Mouse (Mus musculus) lung, embryonic 14.5 days (tissue): ENCODE data around the gene Tbxa2r. TPM values are rescaled to one million over a fixed set of nuclear protein-coding genes. Genes with fewer than 3 reads are reported as not detected.

Source experiments
- ATAC-seq: fragments of 200-750 bp; cut with Nextera tagmentation; 2 replicates; pipeline ENCODE4 v1.8.0; 2017; ENCODE audit warnings: mild to moderate bottlenecking, moderate TSS enrichment, moderate library complexity; ENCODE audit not compliant: insufficient read depth
- DNase-seq: peaks from one replicate; pipeline ENCODE4 v3.0.0-alpha.2; 2015
- H3K27ac ChIP-seq: fragments of 300-500 bp; sonication (generic); 2 replicates; pipeline ENCODE4 v1.5.1; 2014; ENCODE audit warnings: low read depth, mild to moderate bottlenecking, moderate library complexity
- H3K27me3 ChIP-seq: fragments of 300-500 bp; sonication (generic); 2 replicates; pipeline ENCODE4 v1.6.1; 2014; ENCODE audit warnings: low read length, control low read depth; ENCODE audit not compliant: insufficient read depth
- H3K36me3 ChIP-seq: fragments of 300-500 bp; sonication (generic); 2 replicates; pipeline ENCODE4 v1.6.1; 2014; ENCODE audit warnings: control low read depth; ENCODE audit not compliant: insufficient read depth
- H3K4me1 ChIP-seq: fragments of 300-500 bp; sonication (generic); 2 replicates; pipeline ENCODE4 v1.6.1; 2014; ENCODE audit warnings: antibody characterized with exemption, control low read depth; ENCODE audit not compliant: insufficient read depth
- H3K4me2 ChIP-seq: fragments of 300-500 bp; sonication (generic); 2 replicates; pipeline ENCODE4 v1.6.1; 2014; ENCODE audit warnings: mild to moderate bottlenecking
- H3K4me3 ChIP-seq: fragments of 300-500 bp; sonication (generic); 2 replicates; pipeline ENCODE4 v1.5.1; 2014; ENCODE audit warnings: low read depth, low read length
- H3K9ac ChIP-seq: fragments of 300-500 bp; sonication (generic); 2 replicates; pipeline ENCODE4 v1.6.1; 2014
- H3K9me3 ChIP-seq: fragments of 300-500 bp; sonication (generic); 2 replicates; pipeline ENCODE4 v1.6.1; 2016; ENCODE audit warnings: low read depth, low read length, control low read depth
- CTCF ChIP-seq: IDR thresholded peaks from 2 replicates; pipeline ENCODE4 v1.5.1; 2016; ENCODE audit warnings: antibody characterized with exemption, low read depth
- WGBS: fragments of 180-500 bp; shearing (Covaris S2); extraction: QIAGEN DNeasy Blood & Tissue Kit; methylation state at CpG from one replicate; pipeline ENCODE4 v1.1.7; 2014; 5-methylcytosine and 5-hydroxymethylcytosine counted together
- polyA plus RNA-seq: library from polyadenylated mRNA; unstranded; fragments of >200 nt; fragmentation: Nextera tagmentation; extraction: Ambion mirVana; gene quantifications from 2 replicates; pipeline ENCODE4 v1.2.1, GENCODE M21; 2014

Tbxa2r gene
- polyA plus RNA-seq, 1 experiment from 2014 or later = 15.0 TPM

- Histone ChIP-seq H3K27ac (no peak overlapping the region), H3K9ac (no peak overlapping the region), H3K4me3 (no peak overlapping the region), H3K36me3 (no peaks in the 10 kb centered on the region), H3K27me3 (peaks cover 43% of the 10 kb centered on the region), H3K4me1 (0 out of 2 replicates have a peak, but pooled peaks cover 2% of the 10 kb centered on the region), H3K4me2 (peak overlapping the region; percentile 33), H3K9me3 (no peaks in the 10 kb centered on the region)
- no peak for ATAC-seq
- peak; percentile 94 for TF ChIP-seq CTCF
- DNase-seq = peak; percentile 60
- 56% methylated on average over 8 of the region's 8 CpGs for WGBS
These were observed 40.9 kb upstream of the Tbxa2r start for GRCm38 (mm10) chr10:81287513-81288157.

- H3K4me3 ChIP-seq = no peak overlapping the region
- peaks cover 34% of the 10 kb centered on the region for H3K27me3 ChIP-seq
- WGBS = 29% methylated on average over 6 of the region's 6 CpGs
- no peaks in the 10 kb centered on the region for H3K36me3 ChIP-seq
- H3K4me1 ChIP-seq = peaks cover 4% of the 10 kb centered on the region
- H3K27ac ChIP-seq = no peak overlapping the region
- no peak overlapping the region for H3K9ac ChIP-seq
- peak; percentile 66 for DNase-seq
- peak; percentile 74 for TF ChIP-seq CTCF
- no peaks in the 10 kb centered on the region for H3K9me3 ChIP-seq
- no peak overlapping the region; the same call in 1 of the 2 replicates for H3K4me2 ChIP-seq
- ATAC-seq = no peak
These were observed 39.9 kb upstream of the Tbxa2r start for GRCm38 (mm10) chr10:81288601-81289000.

DNA sequence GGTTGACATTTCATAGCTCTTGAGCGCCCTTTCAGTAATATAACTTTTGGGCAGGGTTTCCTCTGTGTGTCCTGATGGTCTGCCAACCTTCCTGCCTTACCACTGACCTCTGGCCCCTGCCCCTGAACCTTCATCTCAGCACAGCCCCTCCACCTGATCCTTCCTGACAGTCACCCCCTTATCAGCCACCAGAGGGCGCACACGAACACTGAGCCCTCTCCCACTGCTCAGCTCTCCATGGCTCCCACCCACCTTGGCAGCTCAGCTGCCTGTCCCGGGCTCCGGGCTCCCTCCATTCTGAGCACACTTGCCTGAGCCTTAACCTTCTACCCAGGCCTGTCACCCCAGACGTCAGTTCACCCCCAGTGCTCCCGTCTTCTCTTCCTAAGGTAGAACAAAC, 39.3 kb upstream of the Tbxa2r start:
- Histone ChIP-seq H3K27ac (no peak overlapping the region), H3K9ac (no peak overlapping the region), H3K27me3 (peaks cover 27% of the 10 kb centered on the region), H3K9me3 (no peaks in the 10 kb centered on the region), H3K4me3 (no peak overlapping the region), H3K4me1 (peaks cover 10% of the 10 kb centered on the region), H3K36me3 (no peaks in the 10 kb centered on the region), H3K4me2 (peak overlapping the region; percentile 53)
- 3% methylated on average over 7 of the region's 7 CpGs for WGBS
- peak; percentile 94 for TF ChIP-seq CTCF
- DNase-seq (peak; percentile 85), ATAC-seq (no peak)

GRCm38 (mm10) chr10:81289811-81290210, 38.7 kb upstream of the Tbxa2r start:
- Histone ChIP-seq H3K36me3 (no peaks in the 10 kb centered on the region), H3K27ac (no peak overlapping the region), H3K4me3 (no peak overlapping the region), H3K9me3 (no peaks in the 10 kb centered on the region), H3K4me2 (peak overlapping the region; percentile 53), H3K27me3 (peaks cover 22% of the 10 kb centered on the region), H3K9ac (no peak overlapping the region), H3K4me1 (peaks cover 14% of the 10 kb centered on the region)
- ATAC-seq (no peak), DNase-seq (no peak)
- TF ChIP-seq CTCF = no peak
- 43% methylated on average over 14 of the region's 14 CpGs for WGBS

DNA sequence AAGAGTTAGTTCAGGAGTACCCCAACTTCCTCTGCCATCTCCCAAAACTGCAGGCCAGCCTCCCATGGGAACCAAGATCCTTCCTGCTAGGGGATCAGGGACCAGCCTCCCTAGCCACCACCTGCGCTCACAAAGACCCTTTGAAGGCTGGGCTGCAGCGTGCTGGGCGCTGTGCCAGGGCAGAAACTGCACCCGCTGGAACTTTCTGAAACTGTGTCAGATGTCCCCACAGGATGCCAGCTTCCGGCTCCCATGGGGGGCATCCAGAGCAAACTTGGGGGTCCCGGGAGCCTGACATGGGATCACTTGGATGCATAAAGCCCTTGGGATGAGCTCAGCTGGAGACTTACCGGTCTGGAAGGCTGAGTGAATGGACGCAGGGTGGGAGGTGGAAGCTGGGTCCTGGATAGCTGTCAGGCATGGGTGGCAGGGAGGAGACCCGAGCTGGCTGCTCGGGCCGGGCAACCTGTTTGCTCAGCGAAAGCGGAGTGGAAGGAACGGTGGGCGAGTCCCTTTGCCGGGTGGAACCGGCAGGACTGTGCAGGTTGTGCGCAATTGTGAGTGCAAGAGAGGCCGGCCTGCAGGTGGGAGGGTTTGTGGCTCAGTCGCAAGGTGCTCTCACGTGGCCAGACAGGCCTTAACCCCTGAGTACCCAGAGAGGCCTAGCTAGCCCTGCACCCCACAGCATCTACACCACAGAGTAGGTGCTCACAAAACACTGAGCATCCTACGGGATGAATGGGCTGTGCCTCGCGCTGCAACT, 37.7 kb upstream of the Tbxa2r start:
- Histone ChIP-seq H3K4me2 (peak overlapping the region; percentile 53), H3K4me1 (peaks cover 14% of the 10 kb centered on the region), H3K9me3 (no peaks in the 10 kb centered on the region), H3K27me3 (peaks cover 13% of the 10 kb centered on the region; the same call in 1 of the 2 replicates), H3K36me3 (peaks cover 5% of the 10 kb centered on the region; the same call in 1 of the 2 replicates), H3K9ac (peak overlapping the region; percentile 16; the same call in 1 of the 2 replicates), H3K27ac (peak overlapping the region; percentile 65), H3K4me3 (peak overlapping the region; percentile 27)
- no peak for TF ChIP-seq CTCF
- peak; percentile 63 for DNase-seq
- no peak for ATAC-seq
- WGBS = 12% methylated on average over 24 of the region's 24 CpGs

- no peak for DNase-seq
- Histone ChIP-seq H3K27ac (peak within 1 kb of the TSS; percentile 65), H3K27me3 (peaks cover 13% of the 10 kb centered on the region; the same call in 1 of the 2 replicates), H3K36me3 (peaks cover 5% of the 10 kb centered on the region; the same call in 1 of the 2 replicates), H3K9ac (peak within 1 kb of the TSS; percentile 16; the same call in 1 of the 2 replicates), H3K4me1 (peaks cover 14% of the 10 kb centered on the region), H3K9me3 (no peaks in the 10 kb centered on the region), H3K4me3 (peak within 1 kb of the TSS; percentile 27), H3K4me2 (peak within 1 kb of the TSS; percentile 98)
- WGBS = 54% methylated on average over 9 of the region's 9 CpGs
- no peak for ATAC-seq
- TF ChIP-seq CTCF = no peak
These were observed 36.9 kb upstream of the Tbxa2r start, which contains the start of gene Tjp3 for GRCm38 (mm10) chr10:81291511-81292104. TSS of gene Tjp3 (minus strand) at chr10:81291581.
